Mouse (Mus musculus): ENCODE results near the gene Msmb.
A peak's percentile ranks its signal among the peaks of the same experiment; 100 is the strongest.
"Not testable (repeated sequence)": the region's sequence is repeated elsewhere in the genome, so short reads cannot be mapped to it uniquely, and the experiment has no call there.

Gene Msmb

GRCm38 (mm10) chr14:32175310-32175709 lies 33.5 kb downstream of the Msmb start:
- DNase-seq (ENCODE audit: extremely low read depth, low read depth), result no peak

GRCm38 (mm10) chr14:32176590-32176989 lies 34.8 kb downstream of the Msmb start:
- not testable (repeated sequence) for DNase-seq (ENCODE audit: extremely low read depth, low read depth)

- DNase-seq (ENCODE audit: extremely low read depth, low read depth), result no peak
Measured at GRCm38 (mm10) chr14:32179393-32180195, 37.8 kb downstream of the Msmb start.

GRCm38 (mm10) chr14:32180861-32181260 lies 39.0 kb downstream of the Msmb start:
- DNase-seq (ENCODE audit: extremely low read depth, low read depth), result no peak

GRCm38 (mm10) chr14:32183846-32184245 lies 42.0 kb downstream of the Msmb start:
- no peak for DNase-seq (ENCODE audit: extremely low read depth, low read depth)

GRCm38 (mm10) chr14:32190627-32191391 lies 49.0 kb downstream of the Msmb start:
- no peak for DNase-seq (ENCODE audit: extremely low read depth, low read depth)

GRCm38 (mm10) chr14:32191926-32192325 lies 50.1 kb downstream of the Msmb start:
- DNase-seq (ENCODE audit: extremely low read depth, low read depth), result no peak

GRCm38 (mm10) chr14:32192437-32192836 lies 50.6 kb downstream of the Msmb start:
- no peak for DNase-seq (ENCODE audit: extremely low read depth, low read depth)

GRCm38 (mm10) chr14:32193557-32193956 lies 51.7 kb downstream of the Msmb start:
- DNase-seq (ENCODE audit: extremely low read depth, low read depth), result not testable (repeated sequence)

GRCm38 (mm10) chr14:32201354-32201753 lies 59.5 kb downstream of the Msmb start:
- DNase-seq (ENCODE audit: extremely low read depth, low read depth), result no peak

- peak; percentile 64 for DNase-seq (ENCODE audit: extremely low read depth, low read depth)
Measured at GRCm38 (mm10) chr14:32201791-32202451, 60.1 kb downstream of the Msmb start, which contains the start of the genes Timm23 and Parg. Gene Timm23 (minus strand): TSS chr14:32201898. Gene Parg (plus strand): TSS chr14:32201949.

Measured in MEL-GATA-1-ER (cell line).